Mouse (Mus musculus) midbrain, embryonic 15.5 days (tissue): ENCODE data around the gene Pbx1. TPM values are rescaled to one million over a fixed set of nuclear protein-coding genes. Genes with fewer than 3 reads are reported as not detected.

ENCODE experiments used
- ATAC-seq: fragments of 200-750 bp; cut with Nextera tagmentation; replicated peaks from 2 replicates; pipeline ENCODE4 v1.8.0; 2017; ENCODE audit warnings: moderate TSS enrichment
- H3K27ac ChIP-seq: fragments of 300-500 bp; sonication (generic); 2 replicates; pipeline ENCODE4 v1.5.1; 2015; ENCODE audit warnings: mild to moderate bottlenecking, inconsistent platforms
- H3K27me3 ChIP-seq: fragments of 300-500 bp; sonication (generic); replicated peaks from 2 replicates; pipeline ENCODE4 v1.6.1; 2015; ENCODE audit warnings: inconsistent platforms
- H3K36me3 ChIP-seq: fragments of 300-500 bp; sonication (generic); replicated peaks from 2 replicates; pipeline ENCODE4 v1.6.1; 2015; ENCODE audit warnings: inconsistent platforms
- H3K4me1 ChIP-seq: fragments of 300-500 bp; sonication (generic); 2 replicates; pipeline ENCODE4 v1.6.1; 2015; ENCODE audit warnings: inconsistent platforms
- H3K4me2 ChIP-seq: fragments of 300-500 bp; sonication (generic); 2 replicates; pipeline ENCODE4 v1.6.1; 2015; ENCODE audit warnings: inconsistent platforms, mild to moderate bottlenecking, moderate library complexity
- H3K4me3 ChIP-seq: fragments of 300-500 bp; sonication (generic); 2 replicates; pipeline ENCODE4 v1.5.1; 2015; ENCODE audit warnings: mild to moderate bottlenecking, inconsistent platforms
- H3K9ac ChIP-seq: fragments of 300-500 bp; sonication (generic); 2 replicates; pipeline ENCODE4 v1.6.1; 2015; ENCODE audit warnings: mild to moderate bottlenecking, inconsistent platforms
- H3K9me3 ChIP-seq: fragments of 300-500 bp; sonication (generic); 2 replicates; pipeline ENCODE4 v1.6.1; 2016; ENCODE audit warnings: inconsistent platforms
- WGBS: fragments of 180-500 bp; shearing (Covaris S2); methylation state at CpG from one replicate; pipeline ENCODE4 v1.1.7; 2015; ENCODE audit warnings: mixed read lengths; 5-methylcytosine and 5-hydroxymethylcytosine counted together
- polyA plus RNA-seq: library from polyadenylated mRNA; unstranded; fragments of >200 nt; fragmentation: Nextera tagmentation; extraction: Ambion mirVana; gene quantifications from 2 replicates; pipeline ENCODE4 v1.2.1, GENCODE M21; 2015

Gene Pbx1
- polyA plus RNA-seq, 1 experiment from 2014 or later = 83.0 TPM

DNA sequence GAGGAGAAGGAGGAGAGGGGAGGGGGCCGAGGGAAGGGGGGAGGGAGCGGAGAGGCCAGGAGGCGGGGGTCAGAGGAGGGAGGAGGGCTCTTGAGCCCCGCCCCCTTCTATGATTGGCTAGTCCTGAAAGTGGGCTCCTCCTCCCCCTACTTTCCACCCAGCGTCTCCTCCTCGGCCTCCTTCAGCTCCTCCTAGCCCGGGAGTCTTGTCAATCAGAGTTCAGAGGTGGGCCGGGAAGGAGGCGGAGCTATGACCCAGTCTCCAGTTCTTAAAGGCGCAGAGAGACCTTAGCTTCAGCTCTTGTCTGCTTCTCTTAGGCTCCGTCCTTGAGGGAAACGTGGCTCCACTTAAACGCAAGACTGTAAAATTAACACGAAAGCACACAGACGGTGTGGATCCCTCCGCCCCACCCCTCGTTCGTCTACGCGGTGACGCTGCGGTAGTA lies 233 bp upstream of the Pbx1 start:
- H3K27me3 ChIP-seq = no peaks in the 10 kb centered on the region
- H3K9me3 ChIP-seq = no peaks in the 10 kb centered on the region
- ATAC-seq = peak; percentile 99
- WGBS = under 1% methylated on average over 22 of the region's 22 CpGs
- peak overlapping the region; percentile 62 for H3K4me2 ChIP-seq
- H3K9ac ChIP-seq = 0 out of 2 replicates have a peak overlapping the region, but pooled peaks have one; percentile 27
- peaks cover 2% of the 10 kb centered on the region; the same call in 1 of the 2 replicates for H3K4me1 ChIP-seq
- peak overlapping the region; percentile 66 for H3K27ac ChIP-seq
- H3K4me3 ChIP-seq = peak overlapping the region; percentile 39
- H3K36me3 ChIP-seq = no peaks in the 10 kb centered on the region

DNA sequence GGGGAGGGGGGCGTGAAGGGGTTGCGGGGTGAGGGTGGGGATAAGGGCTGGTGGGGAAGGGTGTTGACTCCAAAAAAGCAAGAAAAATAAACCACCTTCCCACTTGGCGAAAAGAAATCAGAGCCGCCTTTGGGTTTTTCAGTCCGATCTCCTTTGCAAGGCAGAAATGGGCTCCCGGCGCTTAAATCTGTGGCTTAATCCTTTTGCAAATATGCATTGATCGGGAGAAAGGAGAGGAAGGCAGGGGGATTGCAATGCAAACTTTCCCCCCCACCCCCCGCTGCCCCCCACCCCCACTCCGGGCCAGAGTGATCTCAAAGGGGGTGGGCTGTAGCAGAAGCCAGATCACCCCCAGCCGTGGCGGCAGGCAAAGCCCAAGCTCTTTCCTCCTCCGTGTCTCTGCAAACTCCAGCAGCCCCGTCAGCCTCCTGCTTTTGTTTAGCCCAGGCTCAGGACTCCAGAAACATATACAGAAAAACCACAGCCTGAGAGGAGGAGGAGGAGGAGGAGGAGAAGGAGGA lies 299 bp downstream of the Pbx1 start:
- WGBS = 0% methylated on average over 13 of the region's 14 CpGs
- peak overlapping the region; percentile 55 for H3K4me2 ChIP-seq

DNA sequence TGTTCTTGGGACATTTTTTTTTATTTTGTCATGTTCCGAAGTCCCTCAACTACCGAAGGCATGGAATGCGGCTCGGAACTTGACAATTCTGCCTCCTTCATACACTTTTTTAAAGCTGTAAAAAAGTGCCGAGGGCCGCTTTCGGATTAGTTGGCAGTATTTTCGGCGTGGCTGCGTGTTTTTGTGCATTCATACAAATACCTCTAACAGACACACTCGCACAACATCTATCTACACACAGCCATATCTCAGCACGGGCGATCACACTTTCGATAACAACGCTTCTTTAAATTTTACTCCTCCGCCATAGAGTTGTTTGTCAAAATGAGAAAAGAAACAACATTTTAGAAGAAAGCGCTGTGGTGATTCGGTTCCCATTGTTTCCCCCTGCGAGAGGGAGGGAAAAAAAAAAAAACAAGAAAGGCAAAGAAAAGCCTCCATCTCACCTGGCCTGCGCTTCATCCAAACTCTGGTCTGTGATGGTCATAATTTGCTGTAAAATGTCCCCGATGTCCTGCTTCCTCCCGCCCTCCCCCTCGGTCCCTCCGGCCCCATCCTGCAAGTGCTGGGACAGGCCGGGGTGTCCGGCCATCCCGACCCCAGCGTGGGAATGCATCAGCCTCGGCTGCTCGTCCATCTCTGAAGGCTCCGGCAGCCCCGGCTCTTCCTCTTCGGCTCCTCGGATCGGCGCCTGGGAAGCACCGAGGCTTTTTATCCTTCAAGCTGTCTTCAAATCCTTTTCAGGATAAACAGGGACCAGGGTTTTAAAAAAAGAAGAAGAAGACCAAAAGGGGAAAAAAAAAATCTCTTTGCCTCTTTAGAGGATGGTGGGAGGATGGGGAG lies 981 bp downstream of the Pbx1 start:
- peak overlapping the region; percentile 95 for H3K9ac ChIP-seq
- H3K4me2 ChIP-seq = peak overlapping the region; percentile 55
- whole genome bisulfite sequencing = under 1% methylated on average over 37 of the region's 37 CpGs
- H3K36me3 ChIP-seq = no peaks in the 10 kb centered on the region
- peak overlapping the region; percentile 83 for H3K4me3 ChIP-seq
- ATAC-seq = no peak
- H3K27ac ChIP-seq = peak overlapping the region; percentile 99
- H3K4me1 ChIP-seq = peaks cover 10% of the 10 kb centered on the region
- no peaks in the 10 kb centered on the region for H3K27me3 ChIP-seq
- H3K9me3 ChIP-seq = no peaks in the 10 kb centered on the region

More for the DNA sequence above, 299 bp downstream of the Pbx1 start:
- Histone ChIP-seq H3K27me3 (no peaks in the 10 kb centered on the region), H3K9ac (peak overlapping the region; percentile 95), H3K27ac (peak overlapping the region; percentile 99), H3K4me3 (peak overlapping the region; percentile 83), H3K9me3 (no peaks in the 10 kb centered on the region), H3K4me1 (peaks cover 7% of the 10 kb centered on the region; the same call in 1 of the 2 replicates), H3K36me3 (no peaks in the 10 kb centered on the region)
- peak; percentile 95 for ATAC-seq

DNA sequence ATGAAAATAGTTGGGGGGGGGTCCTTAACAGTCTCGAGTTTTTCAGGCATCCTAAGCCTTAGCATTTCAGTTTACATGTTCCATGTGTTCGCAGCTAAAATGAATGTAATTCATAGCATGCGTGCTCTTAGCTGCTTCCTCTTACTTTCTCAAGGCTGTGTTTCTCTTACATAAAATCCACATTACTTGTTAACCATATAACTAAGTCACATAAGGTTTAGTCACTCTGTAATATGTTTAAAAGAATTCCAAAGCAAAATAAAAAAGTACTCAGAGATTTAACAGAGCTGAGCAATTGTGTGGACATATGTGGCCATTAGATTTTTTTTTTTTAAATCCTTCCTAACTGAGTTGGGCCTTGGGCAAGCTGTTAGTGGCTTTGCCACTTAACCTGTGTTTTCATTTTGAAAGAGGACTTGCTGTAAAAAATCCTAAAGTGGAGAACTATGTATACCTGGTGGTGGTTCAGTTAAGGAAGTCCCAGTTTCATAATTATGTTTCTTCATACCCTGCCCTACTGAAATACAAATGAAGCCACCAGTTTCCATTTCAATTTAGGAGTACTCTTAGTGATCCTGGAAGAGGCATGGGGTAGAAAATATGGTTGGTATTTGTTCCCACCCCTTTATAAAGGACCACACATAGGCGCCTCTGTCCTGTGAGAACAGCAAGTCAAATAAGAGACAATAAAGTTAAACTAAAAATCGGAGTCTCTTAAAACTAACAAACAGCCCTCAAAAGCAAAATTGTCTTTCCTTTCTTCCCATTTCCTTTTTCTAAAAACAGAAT lies 2.0 kb downstream of the Pbx1 start:
- Histone ChIP-seq H3K4me1 (peaks cover 20% of the 10 kb centered on the region), H3K4me2 (peak overlapping the region; percentile 55), H3K9me3 (no peaks in the 10 kb centered on the region), H3K27me3 (no peaks in the 10 kb centered on the region), H3K27ac (peak overlapping the region; percentile 99), H3K36me3 (no peaks in the 10 kb centered on the region), H3K9ac (peak overlapping the region; percentile 95), H3K4me3 (peak overlapping the region; percentile 83)
- no peak for ATAC-seq
- WGBS = 2% methylated on average over 5 of the region's 5 CpGs

DNA sequence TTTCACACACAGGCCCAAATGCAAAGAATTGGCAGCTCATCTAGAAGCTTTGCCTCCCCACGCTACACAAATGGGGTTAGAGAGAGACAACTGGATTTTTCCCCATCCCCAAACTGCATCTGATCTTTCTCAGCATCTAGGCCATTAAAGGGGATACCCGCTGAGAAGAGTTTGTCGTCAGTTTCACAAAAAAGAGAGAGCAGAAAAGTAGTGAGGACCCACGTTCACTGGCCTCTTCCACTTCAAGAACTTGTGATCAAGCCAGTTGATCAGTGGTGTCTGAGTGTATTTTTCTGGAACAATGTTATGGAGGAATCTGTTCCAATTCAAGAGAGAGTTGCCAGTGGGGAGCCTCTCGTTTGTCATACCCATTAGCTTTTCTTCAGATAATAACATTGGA lies 2.7 kb downstream of the Pbx1 start:
- H3K27ac ChIP-seq = peak overlapping the region; percentile 99
- peak overlapping the region; percentile 95 for H3K9ac ChIP-seq
- H3K27me3 ChIP-seq = no peaks in the 10 kb centered on the region
- peaks cover 26% of the 10 kb centered on the region for H3K4me1 ChIP-seq
- H3K36me3 ChIP-seq = no peaks in the 10 kb centered on the region
- no peaks in the 10 kb centered on the region for H3K9me3 ChIP-seq
- no peak for ATAC-seq
- peak overlapping the region; percentile 83 for H3K4me3 ChIP-seq
- peak overlapping the region; percentile 55 for H3K4me2 ChIP-seq
- 1% methylated on average over 5 of the region's 5 CpGs for WGBS

DNA sequence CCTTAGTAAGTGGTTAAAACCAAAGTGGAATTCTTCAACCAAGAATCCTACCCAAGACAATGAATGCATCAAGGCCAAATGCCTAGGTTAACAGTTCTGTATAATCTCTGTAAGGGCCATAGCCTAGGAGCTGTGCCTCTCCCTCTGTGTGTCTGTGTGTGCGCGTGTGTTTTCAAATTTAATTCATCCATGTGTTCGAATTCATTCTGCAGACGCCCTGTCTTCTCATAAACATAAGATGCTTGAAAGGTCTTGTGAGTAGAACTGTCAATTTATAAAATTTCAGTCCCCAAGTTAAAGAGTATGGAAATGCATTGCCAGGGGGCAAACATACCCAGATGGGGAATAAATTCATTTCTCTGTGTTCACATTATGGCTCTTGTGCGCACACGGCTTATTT lies 3.8 kb downstream of the Pbx1 start:
- Histone ChIP-seq H3K4me2 (peak overlapping the region; percentile 55), H3K4me1 (peaks cover 37% of the 10 kb centered on the region), H3K27me3 (no peaks in the 10 kb centered on the region), H3K9ac (peak overlapping the region; percentile 51), H3K36me3 (no peaks in the 10 kb centered on the region), H3K9me3 (no peaks in the 10 kb centered on the region), H3K27ac (peak overlapping the region; percentile 80), H3K4me3 (peak overlapping the region; percentile 83)
- ATAC-seq = no peak
- 10% methylated on average over 6 of the region's 6 CpGs for WGBS

DNA sequence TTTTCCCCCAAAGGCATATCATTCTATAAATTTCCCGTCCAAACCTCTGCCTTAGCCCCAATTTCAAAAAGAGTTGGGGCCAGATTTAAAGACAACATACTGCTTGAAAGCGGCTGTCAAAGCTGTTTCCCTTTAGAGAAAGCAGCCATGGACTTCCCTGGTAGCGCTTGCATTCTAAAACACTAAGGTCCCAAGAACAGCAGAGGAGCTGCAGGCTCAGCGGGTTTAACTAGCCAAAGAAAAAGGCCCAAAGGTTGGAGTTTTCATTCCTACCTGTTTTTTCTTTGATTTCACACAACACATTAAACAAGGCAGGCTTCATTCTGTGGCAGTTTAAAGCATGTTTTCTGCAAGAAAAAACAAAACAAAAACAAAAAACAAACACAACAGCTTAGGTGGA lies 4.5 kb downstream of the Pbx1 start:
- Histone ChIP-seq H3K27me3 (no peaks in the 10 kb centered on the region), H3K4me3 (peak overlapping the region; percentile 83), H3K9ac (peak overlapping the region; percentile 51), H3K4me2 (peak overlapping the region; percentile 55), H3K27ac (peak overlapping the region; percentile 80), H3K4me1 (peaks cover 43% of the 10 kb centered on the region), H3K36me3 (no peaks in the 10 kb centered on the region), H3K9me3 (no peaks in the 10 kb centered on the region)
- no peak for ATAC-seq
- WGBS = 6% methylated on average over 4 of the region's 4 CpGs

DNA sequence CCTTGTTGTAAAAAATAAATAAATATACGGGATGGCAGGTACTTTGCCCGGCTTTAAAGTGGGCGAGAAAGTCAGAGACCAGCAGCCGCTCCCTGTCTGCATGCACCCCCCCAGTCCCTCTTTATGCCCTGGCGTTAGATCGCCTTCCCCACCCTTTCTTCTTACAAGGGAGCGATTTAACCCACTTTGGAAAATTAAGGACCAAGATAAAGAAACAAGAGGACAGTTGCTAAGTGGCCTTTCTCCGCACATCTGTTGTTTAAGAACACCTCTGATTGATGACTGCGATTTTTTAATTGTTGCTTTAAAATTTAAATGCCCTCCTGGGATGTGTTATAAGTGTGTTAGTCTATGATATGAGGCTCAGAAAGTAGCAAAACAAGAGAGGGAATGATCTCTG lies 5.2 kb downstream of the Pbx1 start:
- WGBS = 38% methylated on average over 9 of the region's 9 CpGs
- no peaks in the 10 kb centered on the region for H3K36me3 ChIP-seq
- H3K27me3 ChIP-seq = no peaks in the 10 kb centered on the region
- peak overlapping the region; percentile 55 for H3K4me2 ChIP-seq
- no peak for ATAC-seq
- H3K27ac ChIP-seq = peak overlapping the region; percentile 80
- H3K4me3 ChIP-seq = peak overlapping the region; percentile 83
- peaks cover 49% of the 10 kb centered on the region for H3K4me1 ChIP-seq
- no peaks in the 10 kb centered on the region for H3K9me3 ChIP-seq
- peak overlapping the region; percentile 51 for H3K9ac ChIP-seq

DNA sequence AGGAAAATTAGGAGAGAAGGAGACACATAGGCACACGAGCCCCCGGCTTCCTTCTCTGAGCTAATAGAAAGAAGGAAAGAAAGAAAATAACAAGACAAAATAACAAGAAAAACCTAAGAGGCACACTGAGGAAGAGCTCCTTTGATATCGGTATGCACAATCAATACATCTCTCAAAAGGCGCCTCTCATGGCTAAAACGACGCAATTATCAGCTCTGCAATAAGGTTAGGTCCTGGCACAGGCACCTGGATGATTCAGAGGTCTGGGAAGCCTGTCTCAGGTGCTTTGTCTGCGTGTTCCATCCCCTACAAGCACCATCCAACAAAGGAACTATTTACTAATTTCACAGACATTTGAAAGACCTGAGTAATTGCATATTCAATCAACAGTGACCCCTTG lies 5.8 kb downstream of the Pbx1 start:
- Histone ChIP-seq H3K4me1 (peaks cover 49% of the 10 kb centered on the region), H3K36me3 (no peaks in the 10 kb centered on the region), H3K4me2 (peak overlapping the region; percentile 55), H3K4me3 (peak overlapping the region; percentile 83), H3K27ac (peak overlapping the region; percentile 80), H3K9ac (peak overlapping the region; percentile 51), H3K27me3 (no peaks in the 10 kb centered on the region), H3K9me3 (no peaks in the 10 kb centered on the region)
- ATAC-seq = no peak
- 25% methylated on average over 7 of the region's 7 CpGs for WGBS

DNA sequence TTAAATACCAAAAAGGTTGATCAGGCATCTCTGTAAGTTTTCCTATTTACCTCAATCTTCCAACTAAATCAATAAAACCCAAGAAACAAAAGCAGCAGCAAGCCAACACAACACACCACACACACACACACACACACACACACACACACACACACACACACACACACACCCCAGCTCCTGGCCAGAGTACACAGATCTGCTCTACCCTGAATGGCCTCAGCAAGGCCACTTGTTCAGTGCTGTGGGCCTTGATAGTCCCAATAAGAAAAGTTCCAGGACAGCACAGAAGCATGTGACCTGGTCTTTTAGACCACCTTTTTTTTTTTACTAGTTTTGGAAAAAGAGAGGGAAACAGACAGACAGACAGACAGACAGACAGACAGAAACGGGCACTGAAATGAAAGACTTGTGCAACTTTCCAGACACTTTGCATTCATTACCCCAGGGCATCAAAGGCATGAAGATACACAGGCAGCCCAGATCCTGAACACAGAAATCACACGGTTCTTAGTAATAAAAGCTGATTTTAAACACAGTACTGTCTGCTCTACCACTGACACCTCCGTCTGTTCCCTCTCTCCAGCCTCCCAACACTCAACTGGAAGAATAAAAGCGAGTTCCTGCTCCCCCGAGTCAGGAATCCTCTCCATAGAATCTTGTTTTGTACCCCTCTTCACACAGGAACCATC lies 6.9 kb downstream of the Pbx1 start:
- Histone ChIP-seq H3K9ac (no peak overlapping the region), H3K4me2 (peak overlapping the region; percentile 55), H3K36me3 (no peaks in the 10 kb centered on the region), H3K4me1 (peaks cover 49% of the 10 kb centered on the region), H3K27ac (0 out of 2 replicates have a peak overlapping the region, but pooled peaks have one; percentile 29), H3K27me3 (no peaks in the 10 kb centered on the region), H3K4me3 (peak overlapping the region; percentile 83), H3K9me3 (no peaks in the 10 kb centered on the region)
- ATAC-seq = no peak
- WGBS = 18% methylated on average over 5 of the region's 5 CpGs

DNA sequence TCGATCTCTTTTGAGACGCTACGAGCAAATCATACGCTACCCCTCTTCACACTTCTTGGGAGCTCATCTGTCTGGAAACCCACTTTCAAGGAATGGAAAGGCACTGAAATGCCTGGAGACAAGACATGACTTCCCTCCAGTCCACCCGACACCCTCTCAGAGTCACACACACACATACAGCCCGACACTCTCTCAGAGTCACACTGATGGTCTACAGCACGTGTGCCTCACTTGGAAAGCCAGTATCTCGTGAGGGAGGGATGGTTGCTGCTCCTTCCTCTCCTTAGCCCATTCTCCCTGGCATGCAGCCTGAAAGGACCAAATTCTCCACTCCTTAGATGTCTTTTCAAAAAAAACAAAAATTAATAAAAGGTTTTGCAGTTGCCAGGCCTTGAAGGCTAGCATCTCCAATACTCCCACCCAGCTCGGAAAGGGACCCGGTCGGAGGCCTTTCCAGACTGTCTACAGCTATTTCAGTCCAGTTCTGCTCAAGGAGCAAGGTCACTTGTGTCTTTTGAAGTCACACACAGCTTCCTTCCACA lies 8.6 kb downstream of the Pbx1 start:
- H3K9ac ChIP-seq = peak overlapping the region; percentile 31; the same call in 1 of the 2 replicates
- WGBS = 64% methylated on average over 11 of the region's 11 CpGs
- H3K27me3 ChIP-seq = no peaks in the 10 kb centered on the region
- 0 out of 2 replicates have a peak overlapping the region, but pooled peaks have one; percentile 38 for H3K27ac ChIP-seq
- H3K9me3 ChIP-seq = no peaks in the 10 kb centered on the region
- peaks cover 57% of the 10 kb centered on the region for H3K4me1 ChIP-seq
- no peak for ATAC-seq
- H3K36me3 ChIP-seq = no peaks in the 10 kb centered on the region
- peak overlapping the region; percentile 55 for H3K4me2 ChIP-seq
- peak overlapping the region; percentile 20 for H3K4me3 ChIP-seq
